Mouse (Mus musculus): Measurements from ENCODE around the gene Mdc1.
A peak's percentile ranks its signal among the peaks of the same experiment; 100 is the strongest.

The Mdc1 gene

GRCm38 (mm10) chr17:35879245-35880057 lies 38.1 kb downstream of the Mdc1 start, which contains the start of gene Dhx16:
Gene Dhx16 (plus strand): TSS chr17:35879819.
- DNase-seq (ENCODE audit: low spot score in 2 of 2), result peak; percentile 87 to 96

GRCm38 (mm10) chr17:35882924-35883323 lies 41.6 kb downstream of the Mdc1 start:
- no peak for DNase-seq (ENCODE audit: low spot score in 2 of 2)

- no peak for DNase-seq (ENCODE audit: low spot score in 2 of 2)
Measured at GRCm38 (mm10) chr17:35883777-35884176, 42.5 kb downstream of the Mdc1 start.

GRCm38 (mm10) chr17:35887725-35888124 lies 46.4 kb downstream of the Mdc1 start:
- no peak for DNase-seq (ENCODE audit: low spot score in 2 of 2)

- peak; percentile 72 to 93 for DNase-seq (ENCODE audit: low spot score in 2 of 2)
Measured at GRCm38 (mm10) chr17:35896781-35897643, 55.7 kb downstream of the Mdc1 start, which contains the start of gene 2310061I04Rik. Gene 2310061I04Rik (minus strand): TSS chr17:35897431.

GRCm38 (mm10) chr17:35897644-35898573 lies 56.6 kb downstream of the Mdc1 start:
- no peak for DNase-seq (ENCODE audit: low spot score in 2 of 2)

GRCm38 (mm10) chr17:35900636-35901035 lies 59.3 kb downstream of the Mdc1 start:
- DNase-seq (ENCODE audit: low spot score in 2 of 2), result no peak

- DNase-seq (ENCODE audit: low spot score in 2 of 2), result no peak
Measured at GRCm38 (mm10) chr17:35903343-35903991, 62.2 kb downstream of the Mdc1 start.

GRCm38 (mm10) chr17:35903992-35904355 lies 62.7 kb downstream of the Mdc1 start:
- no peak for DNase-seq (ENCODE audit: low spot score in 2 of 2)

GRCm38 (mm10) chr17:35905587-35905986 lies 64.3 kb downstream of the Mdc1 start:
- no peak for DNase-seq (ENCODE audit: low spot score in 2 of 2)

- no peak for DNase-seq (ENCODE audit: low spot score in 2 of 2)
Measured at GRCm38 (mm10) chr17:35907609-35908008, 66.3 kb downstream of the Mdc1 start.

All from cerebellum, postnatal 4 days (tissue).